Mouse (Mus musculus): ENCODE data around the gene Bdp1. TPM values are rescaled to one million over a fixed set of nuclear protein-coding genes. Genes with fewer than 3 reads are reported as not detected.

The Bdp1 gene
- polyA plus RNA-seq, 1 experiment = 1.5 TPM

DNA sequence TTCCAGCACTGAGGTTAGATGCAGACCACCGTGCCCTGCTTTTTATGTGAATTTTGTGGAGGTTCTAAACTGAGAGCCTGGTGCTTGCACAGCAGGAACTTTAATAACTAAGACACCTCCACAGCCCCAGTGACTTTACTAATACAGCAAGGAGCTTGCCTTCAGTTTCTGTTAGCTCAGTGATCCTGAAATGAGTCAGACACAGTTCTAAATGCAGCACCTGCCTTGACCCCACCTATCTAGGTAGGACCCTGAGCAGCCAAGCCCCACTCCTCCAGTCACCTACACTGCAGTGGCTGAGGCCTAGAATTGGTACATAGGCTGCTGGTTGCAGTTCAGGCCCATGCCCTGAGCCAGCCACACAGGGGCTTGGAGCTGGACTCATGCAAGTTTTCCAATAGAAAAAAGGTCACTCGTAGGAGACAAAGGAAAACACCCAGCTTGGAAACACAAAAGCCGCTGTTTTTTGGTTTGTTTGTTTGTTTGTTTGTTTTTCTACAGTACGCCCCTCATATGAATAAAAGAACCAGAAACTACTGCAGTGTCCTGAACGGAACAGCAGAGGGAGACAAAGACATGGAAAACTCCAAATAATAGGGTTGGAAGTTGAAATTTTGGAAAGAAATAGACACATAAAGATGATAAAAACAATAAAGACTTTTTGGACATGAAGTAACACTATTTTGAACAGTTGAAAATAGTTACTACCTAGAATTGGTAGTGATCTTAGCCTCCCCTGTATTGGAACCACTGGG, 8.5 kb upstream of the Bdp1 start:
- DNase-seq (ENCODE audit: low read depth in 1 of 2, low spot score in 2 of 2) = no peak
- Histone ChIP-seq H3K4me3 (ENCODE audit: extremely low read depth, insufficient read depth, insufficient read length) (no peak overlapping the region), H3K36me3 (ENCODE audit: control insufficient read depth, insufficient read depth, low read length) (no peaks in the 10 kb centered on the region), H3K27ac (ENCODE audit: insufficient read depth, low read length) (no peak overlapping the region), H3K27me3 (ENCODE audit: control insufficient read depth, insufficient read depth, low read length) (peaks cover 4% of the 10 kb centered on the region; the same call in 1 of the 2 replicates), H3K4me1 (ENCODE audit: control insufficient read depth, insufficient read depth, insufficient read length) (peaks cover 6% of the 10 kb centered on the region)
- TF ChIP-seq CTCF (IDR thresholded peaks at IDR 0.05; ENCODE audit: extremely low read depth, insufficient read depth, insufficient read length, insufficient replicate concordance) = no peak
- no peak for TF ChIP-seq POLR2A (IDR thresholded peaks at IDR 0.05; ENCODE audit: low read depth, low read length)
- WGBS = 67% methylated on average over 5 of the region's 5 CpGs

- peak; percentile 22 to 73 for DNase-seq (ENCODE audit: low read depth in 1 of 2, low spot score in 2 of 2)
- no peak within 1 kb of the TSS for H3K27ac ChIP-seq (ENCODE audit: insufficient read depth, low read length)
- TF ChIP-seq POLR2A (IDR thresholded peaks at IDR 0.05; ENCODE audit: low read depth, low read length) = no peak
- no peak for TF ChIP-seq CTCF (IDR thresholded peaks at IDR 0.05; ENCODE audit: extremely low read depth, insufficient read depth, insufficient read length, insufficient replicate concordance)
- 2% methylated on average over 76 of the region's 76 CpGs for WGBS
- H3K27me3 ChIP-seq (ENCODE audit: control insufficient read depth, insufficient read depth, low read length) = peaks cover 4% of the 10 kb centered on the region; the same call in 1 of the 2 replicates
- peaks cover 8% of the 10 kb centered on the region for H3K4me1 ChIP-seq (ENCODE audit: control insufficient read depth, insufficient read depth, insufficient read length)
- peak within 1 kb of the TSS; percentile 83 for H3K4me3 ChIP-seq (ENCODE audit: extremely low read depth, insufficient read depth, insufficient read length)
- H3K36me3 ChIP-seq (ENCODE audit: control insufficient read depth, insufficient read depth, low read length) = no peaks in the 10 kb centered on the region
Observed at GRCm38 (mm10) chr13:100107652-100108472, 4.0 kb upstream of the Bdp1 start, which contains the start of gene Serf1. Gene Serf1 (plus strand): TSS chr13:100108012.

DNA sequence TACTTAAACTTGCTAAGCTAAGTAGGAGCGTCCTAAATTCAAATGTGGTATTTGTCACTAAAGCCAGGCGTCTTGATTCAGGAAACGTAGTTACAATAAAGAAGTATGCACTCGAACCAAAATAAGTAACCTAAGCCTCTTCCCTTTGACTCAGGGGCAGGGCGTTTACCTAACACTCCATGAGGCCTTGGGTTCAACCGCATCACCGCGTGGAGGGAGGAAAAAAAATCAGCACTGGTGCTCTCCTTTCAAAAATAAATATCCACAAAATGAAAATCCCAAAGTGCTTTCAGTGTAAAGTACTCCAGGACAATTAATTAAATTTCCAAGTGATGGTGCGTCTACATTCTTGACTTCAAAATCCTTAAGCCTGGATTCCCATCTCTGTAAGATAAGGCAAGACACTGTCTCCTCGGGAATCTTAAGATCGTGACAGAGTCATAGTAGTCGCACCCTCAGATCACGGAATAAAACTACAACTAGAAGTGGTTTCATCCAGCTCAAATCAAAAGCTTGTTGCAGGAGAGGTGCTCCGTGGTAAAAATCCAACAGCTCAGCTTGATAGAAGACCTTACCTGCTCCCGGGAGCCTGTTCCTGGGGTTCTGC, 715 bp downstream of the Bdp1 start:
- 3% methylated on average over 15 of the region's 15 CpGs for WGBS
- no peak for DNase-seq (ENCODE audit: low read depth in 1 of 2, low spot score in 2 of 2)

GRCm38 (mm10) chr13:100098808-100099207, 5.1 kb downstream of the Bdp1 start:
- peaks cover 19% of the 10 kb centered on the region for H3K36me3 ChIP-seq (ENCODE audit: control insufficient read depth, insufficient read depth, low read length)

More for the DNA sequence above, 715 bp downstream of the Bdp1 start:
- no peak for TF ChIP-seq POLR2A (IDR thresholded peaks at IDR 0.05; ENCODE audit: low read depth, low read length)
- no peak for TF ChIP-seq CTCF (IDR thresholded peaks at IDR 0.05; ENCODE audit: extremely low read depth, insufficient read depth, insufficient read length, insufficient replicate concordance)
- H3K27ac ChIP-seq (ENCODE audit: insufficient read depth, low read length) = peak overlapping the region; percentile 86; the same call in 1 of the 2 replicates
- peak overlapping the region; percentile 94 for H3K4me3 ChIP-seq (ENCODE audit: extremely low read depth, insufficient read depth, insufficient read length)
- no peaks in the 10 kb centered on the region for H3K36me3 ChIP-seq (ENCODE audit: control insufficient read depth, insufficient read depth, low read length)
- peaks cover 6% of the 10 kb centered on the region for H3K4me1 ChIP-seq (ENCODE audit: control insufficient read depth, insufficient read depth, insufficient read length)
- H3K27me3 ChIP-seq (ENCODE audit: control insufficient read depth, insufficient read depth, low read length) = peaks cover 3% of the 10 kb centered on the region; the same call in 1 of the 2 replicates

GRCm38 (mm10) chr13:100071473-100071872, 32.4 kb downstream of the Bdp1 start:
- Histone ChIP-seq H3K27me3 (ENCODE audit: control insufficient read depth, insufficient read depth, low read length) (no peaks in the 10 kb centered on the region), H3K36me3 (ENCODE audit: control insufficient read depth, insufficient read depth, low read length) (peaks cover 37% of the 10 kb centered on the region), H3K4me3 (ENCODE audit: extremely low read depth, insufficient read depth, insufficient read length) (no peak overlapping the region), H3K27ac (ENCODE audit: insufficient read depth, low read length) (no peak overlapping the region), H3K4me1 (ENCODE audit: control insufficient read depth, insufficient read depth, insufficient read length) (no peaks in the 10 kb centered on the region)
- no peak for TF ChIP-seq POLR2A (IDR thresholded peaks at IDR 0.05; ENCODE audit: low read depth, low read length)
- TF ChIP-seq CTCF (IDR thresholded peaks at IDR 0.05; ENCODE audit: extremely low read depth, insufficient read depth, insufficient read length, insufficient replicate concordance) = no peak
- no peak for DNase-seq (ENCODE audit: low read depth in 1 of 2, low spot score in 2 of 2)
- WGBS = 90% methylated on average over 8 of the region's 8 CpGs

More at GRCm38 (mm10) chr13:100098808-100099207, 5.1 kb downstream of the Bdp1 start:
- 53% methylated on average over 6 of the region's 6 CpGs for WGBS
- TF ChIP-seq CTCF (IDR thresholded peaks at IDR 0.05; ENCODE audit: extremely low read depth, insufficient read depth, insufficient read length, insufficient replicate concordance) = no peak
- H3K4me3 ChIP-seq (ENCODE audit: extremely low read depth, insufficient read depth, insufficient read length) = no peak overlapping the region
- H3K4me1 ChIP-seq (ENCODE audit: control insufficient read depth, insufficient read depth, insufficient read length) = peaks cover 2% of the 10 kb centered on the region; the same call in 1 of the 2 replicates
- no peak for DNase-seq (ENCODE audit: low read depth in 1 of 2, low spot score in 2 of 2)
- H3K27me3 ChIP-seq (ENCODE audit: control insufficient read depth, insufficient read depth, low read length) = no peaks in the 10 kb centered on the region
- H3K27ac ChIP-seq (ENCODE audit: insufficient read depth, low read length) = no peak overlapping the region

GRCm38 (mm10) chr13:100067821-100068220, 36.0 kb downstream of the Bdp1 start:
- no peak for DNase-seq (ENCODE audit: low read depth in 1 of 2, low spot score in 2 of 2)
- peaks cover 32% of the 10 kb centered on the region for H3K36me3 ChIP-seq (ENCODE audit: control insufficient read depth, insufficient read depth, low read length)
- no peak for TF ChIP-seq POLR2A (IDR thresholded peaks at IDR 0.05; ENCODE audit: low read depth, low read length)
- TF ChIP-seq CTCF (IDR thresholded peaks at IDR 0.05; ENCODE audit: extremely low read depth, insufficient read depth, insufficient read length, insufficient replicate concordance) = no peak
- H3K4me1 ChIP-seq (ENCODE audit: control insufficient read depth, insufficient read depth, insufficient read length) = no peaks in the 10 kb centered on the region
- no peak overlapping the region for H3K27ac ChIP-seq (ENCODE audit: insufficient read depth, low read length)
- no peaks in the 10 kb centered on the region for H3K27me3 ChIP-seq (ENCODE audit: control insufficient read depth, insufficient read depth, low read length)
- no peak overlapping the region for H3K4me3 ChIP-seq (ENCODE audit: extremely low read depth, insufficient read depth, insufficient read length)
- WGBS = 74% methylated on average over 6 of the region's 6 CpGs
